Comparison of ENCODE assay signal across 24 mouse cellular contexts in the genomic region with DNA sequence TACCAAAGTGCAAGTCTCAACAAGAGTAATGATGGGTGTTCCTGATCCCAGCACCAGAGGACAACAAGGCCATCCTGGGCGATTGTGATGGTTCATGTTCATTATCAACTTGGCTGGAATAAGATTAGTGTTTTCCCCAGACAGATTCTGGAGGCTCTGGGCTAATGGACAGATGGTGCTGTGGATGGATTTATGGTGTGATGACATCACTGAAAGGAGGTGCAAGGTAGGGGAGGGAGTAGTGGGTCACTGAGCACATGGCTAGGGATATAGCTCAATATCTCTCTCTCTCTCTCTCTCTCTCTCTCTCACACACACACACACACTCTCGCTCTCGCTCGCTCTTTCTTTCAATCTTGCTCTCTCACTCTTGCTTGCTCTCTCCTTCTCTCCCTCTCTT.
DNase-seq lines count a peak whose midpoint lies in the region; ATAC-seq and TF ChIP-seq lines count a peak whose summit lies in the region.
"Had no signal": no experiment of that assay in that cellular context is flagged by ENCODE, and none has a peak within 500 bp of the region (broad histone marks: within the 10 kb centered on the region; RNA-seq: fewer than 3 reads in every experiment).

No protein-coding gene starts in this region.

- no peaks in the 10 kb centered on the region for H3K36me3 ChIP-seq in kidney, embryonic 14.5 days (ENCODE audit: control insufficient read depth, insufficient read depth, low read length)
- H3K36me3 ChIP-seq: embryonic facial prominence, embryonic 13.5 days; embryonic facial prominence, embryonic 15.5 days; forebrain, embryonic 10.5 days; forebrain, embryonic 12.5 days; forebrain, embryonic 15.5 days had no signal

- no peak for DNase-seq in kidney, adult 9 months
- peak; percentile 6 for DNase-seq in brain, embryonic 14.5 days (ENCODE audit: low read depth)
- DNase-seq in retina, postnatal 1 day = peak; percentile 73
- no peak for DNase-seq in lung, adult 18-20 months
- DNase-seq in ovary, adult 18-20 months (ENCODE audit: low spot score) = no peak
- DNase-seq: adrenal gland, adult 8-10 months; adrenal gland, postnatal 14 days; adrenal gland, postnatal 36 days; cerebellum, adult 11 months; cerebellum, adult 18-20 months; cerebellum, adult 8-10 months; cerebellum, adult 9-11 months; cerebellum, postnatal 14 days; cerebellum, postnatal 36 days; embryo, embryonic 11 days had no signal

- peak; percentile 57; the same call in 1 of the 2 replicates for ATAC-seq in kidney, embryonic 14.5 days (ENCODE audit: low FRiP score, low TSS enrichment)
- ATAC-seq: activated CD4-positive, CD25-positive, alpha-beta regulatory T cell, adult 4 months; forebrain, embryonic 15.5 days; Patski had no signal

- no peak overlapping the region for H3K9ac ChIP-seq in kidney, embryonic 14.5 days (ENCODE audit: low read depth, low read length)
- H3K9ac ChIP-seq: embryonic facial prominence, embryonic 13.5 days; embryonic facial prominence, embryonic 15.5 days; forebrain, embryonic 12.5 days; forebrain, embryonic 15.5 days had no signal

- H3K4me1 ChIP-seq in kidney, embryonic 14.5 days (ENCODE audit: control insufficient read depth, insufficient read depth, low read length) = no peaks in the 10 kb centered on the region
- H3K4me1 ChIP-seq: forebrain, embryonic 10.5 days had no signal

- no peak for TF ChIP-seq CTCF in brain, embryonic 14.5 days (IDR thresholded peaks at IDR 0.05; ENCODE audit: borderline replicate concordance, extremely low read depth, insufficient read depth, insufficient read length)

- H3K4me2 ChIP-seq in kidney, embryonic 14.5 days (replicated peaks; ENCODE audit: low read depth, low read length) = no peak overlapping the region
- H3K4me2 ChIP-seq: embryonic facial prominence, embryonic 13.5 days; embryonic facial prominence, embryonic 15.5 days; forebrain, embryonic 12.5 days; forebrain, embryonic 15.5 days had no signal

- no peak overlapping the region for H3K4me3 ChIP-seq in kidney, embryonic 14.5 days (ENCODE audit: low read length)
- H3K4me3 ChIP-seq: embryonic facial prominence, embryonic 13.5 days; embryonic facial prominence, embryonic 15.5 days; erythroblast, embryonic 14.5 days; forebrain, embryonic 10.5 days; forebrain, embryonic 12.5 days; forebrain, embryonic 15.5 days had no signal

- no peak overlapping the region for H3K27ac ChIP-seq in kidney, embryonic 14.5 days (ENCODE audit: low read depth, low read length)
- H3K27ac ChIP-seq: embryonic facial prominence, embryonic 13.5 days; embryonic facial prominence, embryonic 15.5 days; forebrain, embryonic 10.5 days; forebrain, embryonic 12.5 days; forebrain, embryonic 15.5 days had no signal

- 86% methylated on average over 4 of the region's 4 CpGs for WGBS in kidney, embryonic 14.5 days

- no peaks in the 10 kb centered on the region for H3K27me3 ChIP-seq in kidney, embryonic 14.5 days (ENCODE audit: control insufficient read depth, insufficient read depth, low read length)
- H3K27me3 ChIP-seq: embryonic facial prominence, embryonic 13.5 days; embryonic facial prominence, embryonic 15.5 days; forebrain, embryonic 12.5 days; forebrain, embryonic 15.5 days; Patski had no signal

- no peaks in the 10 kb centered on the region for H3K9me3 ChIP-seq in kidney, embryonic 14.5 days (ENCODE audit: control insufficient read depth, low read length)
- H3K9me3 ChIP-seq: embryonic facial prominence, embryonic 13.5 days; embryonic facial prominence, embryonic 15.5 days; forebrain, embryonic 10.5 days; forebrain, embryonic 12.5 days; forebrain, embryonic 15.5 days had no signal

- no peak for TF ChIP-seq POLR2A in brain, embryonic 14.5 days (IDR thresholded peaks at IDR 0.05; ENCODE audit: borderline replicate concordance, extremely low read depth, insufficient read depth, insufficient read length, poor library complexity, severe bottlenecking)

Comparison
In these comparisons a context has a peak if more than half of its experiments do, and no peak if none do; other contexts are left out.
1. DNase-seq: peak in brain, embryonic 14.5 days (single experiment) and retina, postnatal 1 day (single experiment); none in kidney, adult 9 months (single experiment), lung, adult 18-20 months (0 of 2) and ovary, adult 18-20 months (single experiment).